Mouse (Mus musculus): Measurements from ENCODE around the gene Stk26. TPM values are rescaled to one million over a fixed set of nuclear protein-coding genes. Genes with fewer than 3 reads are reported as not detected.

Stk26 gene
- polyA plus RNA-seq, 1 experiment = 0.62 TPM

DNA sequence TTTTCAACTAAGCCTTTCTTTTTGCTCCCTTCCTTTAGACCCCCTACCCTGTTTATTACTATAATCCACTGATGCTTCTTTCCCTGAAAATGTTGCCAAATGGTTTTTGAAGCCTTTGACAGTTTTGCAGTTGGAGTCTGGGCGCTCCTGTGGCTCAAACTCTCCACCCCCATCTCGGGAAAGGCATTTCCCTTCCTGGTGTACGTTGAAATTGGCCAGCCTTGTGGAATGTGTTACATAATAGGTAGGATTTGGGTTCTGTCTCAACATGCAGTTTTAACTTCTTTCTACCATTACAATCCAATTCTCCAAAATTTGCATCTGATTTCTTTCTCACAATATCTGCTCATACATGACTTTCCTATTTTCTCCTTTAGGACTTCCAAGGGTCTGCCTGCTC lies 77.9 kb downstream of the Stk26 start:
- 25% methylated on average over 3 of the region's 3 CpGs for WGBS
- no peak for DNase-seq (ENCODE audit: low read depth, low spot score)

DNA sequence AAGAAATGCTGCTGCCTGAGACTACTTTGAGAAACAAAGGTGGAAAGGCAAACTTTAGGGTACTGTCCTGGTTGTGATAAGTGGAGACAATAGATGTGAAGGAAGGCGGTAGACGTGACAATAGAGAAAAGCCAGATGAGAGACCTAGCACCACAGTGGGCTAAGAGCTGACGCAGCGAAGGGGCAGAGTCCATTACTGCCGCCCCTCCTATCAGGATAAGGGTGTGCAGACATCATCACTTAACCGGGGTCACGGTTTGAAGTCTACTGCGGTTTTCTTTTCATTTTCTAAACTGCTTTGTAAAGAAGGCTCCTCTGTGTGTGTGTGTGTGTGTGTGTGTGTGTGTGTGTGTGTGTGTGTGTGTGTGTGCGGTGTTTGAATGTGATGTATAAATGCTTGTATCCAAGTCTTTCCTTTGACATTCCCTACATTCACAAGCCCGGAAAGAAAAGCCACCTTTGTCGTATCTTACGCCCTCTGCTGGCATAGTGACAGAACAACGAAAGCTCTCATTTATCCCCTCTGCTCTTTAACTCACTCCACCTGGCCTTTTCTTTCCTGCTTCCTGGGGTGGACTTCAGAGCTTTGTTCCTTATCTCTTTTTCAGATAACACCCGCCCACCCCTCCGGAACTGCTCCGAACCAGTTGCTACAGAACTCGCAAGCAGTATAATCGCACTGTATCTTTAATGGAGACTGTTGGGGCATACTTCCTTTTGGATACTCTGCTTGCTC lies 84.0 kb downstream of the Stk26 start:
- WGBS = 49% methylated on average over 18 of the region's 18 CpGs
- no peak for DNase-seq (ENCODE audit: low read depth, low spot score)

DNA sequence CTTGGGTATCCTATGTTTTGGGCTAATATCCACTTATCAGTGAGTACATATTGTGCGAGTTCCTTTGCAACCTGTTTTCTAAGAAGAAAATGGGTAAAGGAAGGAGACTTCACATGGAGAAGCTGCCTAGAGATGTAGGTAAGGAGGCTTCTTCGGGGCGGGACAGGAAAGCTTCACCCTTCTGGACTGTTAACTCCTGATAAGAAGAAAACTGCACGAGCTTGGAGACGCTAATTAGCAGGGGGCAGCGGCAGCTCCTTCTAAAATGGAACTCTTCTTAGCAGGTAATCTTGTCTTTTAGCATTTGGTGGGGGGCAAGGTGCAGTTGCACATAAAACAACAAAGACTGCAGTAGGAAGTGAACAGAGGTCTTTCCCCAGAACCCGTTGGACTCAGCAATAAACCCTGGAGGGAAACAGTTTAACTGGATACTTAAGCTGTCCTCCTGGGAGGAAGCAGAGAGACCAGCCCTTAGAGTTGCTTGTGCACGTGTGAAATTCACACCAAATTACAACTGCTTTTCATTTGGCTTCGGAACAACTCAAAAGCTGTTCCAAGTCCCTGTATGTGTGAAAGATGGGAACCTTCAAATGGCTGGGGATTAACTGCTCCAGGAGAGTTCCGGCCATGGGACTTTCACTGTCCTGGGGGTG lies 86.2 kb downstream of the Stk26 start:
- DNase-seq (ENCODE audit: low read depth, low spot score) = no peak
- WGBS = 57% methylated on average over 10 of the region's 10 CpGs

DNA sequence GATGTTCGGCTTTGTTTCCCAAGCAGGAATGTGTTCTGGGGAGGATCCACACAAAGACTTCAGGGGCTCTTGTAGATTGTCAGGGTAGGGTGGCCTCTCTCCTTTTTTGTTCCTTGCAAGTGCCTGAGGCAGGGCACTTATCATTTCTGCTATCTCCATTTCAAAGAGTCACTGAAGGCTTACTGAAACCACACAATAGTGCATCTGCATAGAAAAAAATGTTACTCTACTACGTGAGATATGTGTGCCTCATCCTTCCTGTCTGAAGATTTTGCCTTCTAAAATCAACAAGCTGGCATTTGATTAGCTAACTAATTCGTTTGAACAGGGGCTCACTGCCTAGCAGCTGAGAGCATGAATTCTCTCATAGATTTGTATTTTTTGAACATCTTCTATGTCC lies 89.5 kb downstream of the Stk26 start:
- DNase-seq (ENCODE audit: low read depth, low spot score) = no peak

DNA sequence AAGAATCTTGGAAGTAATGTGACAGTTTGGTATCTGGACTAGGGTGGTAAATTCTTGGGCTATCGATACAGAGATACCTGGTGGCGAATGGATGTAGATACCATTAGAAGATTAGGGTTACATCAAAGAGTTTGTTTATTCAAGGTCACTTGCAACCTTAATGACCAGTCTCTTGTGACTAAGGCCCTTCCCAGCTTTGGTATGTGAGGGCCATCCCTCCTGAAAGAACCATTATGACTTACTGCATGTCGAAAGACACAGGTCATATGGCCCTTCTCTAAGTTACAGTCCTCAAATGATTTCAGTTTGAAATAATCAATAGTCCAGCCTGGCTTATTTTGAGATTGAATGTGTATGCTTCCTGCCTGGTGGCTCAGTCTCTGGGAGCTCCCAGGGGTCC lies 96.3 kb downstream of the Stk26 start:
- DNase-seq (ENCODE audit: low read depth, low spot score) = no peak
- WGBS = 58% methylated on average over 3 of the region's 3 CpGs

More for the DNA sequence above, 89.5 kb downstream of the Stk26 start:
- WGBS = 55% methylated on average over 3 of the region's 3 CpGs

DNA sequence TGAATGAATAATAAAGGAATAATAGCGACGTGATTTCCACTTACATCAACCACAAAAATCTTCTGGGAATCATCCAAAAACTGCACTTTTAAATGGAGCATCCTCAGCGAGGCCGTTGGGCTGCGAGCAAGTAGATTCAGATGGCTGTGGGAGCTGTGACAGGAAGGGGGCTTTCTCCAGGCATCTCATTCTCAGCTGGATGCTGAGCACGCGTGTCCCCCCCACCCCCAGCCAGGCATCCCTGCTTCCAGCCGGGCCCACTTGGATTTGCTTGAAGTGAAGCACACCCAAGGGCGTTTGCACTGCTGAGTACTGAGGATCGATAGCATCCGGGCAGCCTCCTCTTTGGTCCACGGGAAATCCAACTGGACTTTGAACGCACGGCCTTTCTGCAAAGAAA lies 101.8 kb downstream of the Stk26 start, which contains the start of gene Frmd7:
TSS of gene Frmd7 (minus strand) at position 101 of the 400 bp plus-strand sequence.
- no peak for DNase-seq (ENCODE audit: low read depth, low spot score)
- 66% methylated on average over 14 of the region's 14 CpGs for WGBS

Other genes starting within 250 kb of the Stk26 start
- not detected in 2 replicates for gene Frmd7, start 101.7 kb downstream of the Stk26 start, polyA plus RNA-seq (2012; rRNA removed)
- 5.3 and 9.0 TPM in 2 replicates for gene Rap2c, start 177.0 kb downstream of the Stk26 start, polyA plus RNA-seq (2012; rRNA removed)

Data from large intestine, adult 2 months (tissue).